Mouse (Mus musculus): Measurements from ENCODE around the gene Samd10.

DNA sequence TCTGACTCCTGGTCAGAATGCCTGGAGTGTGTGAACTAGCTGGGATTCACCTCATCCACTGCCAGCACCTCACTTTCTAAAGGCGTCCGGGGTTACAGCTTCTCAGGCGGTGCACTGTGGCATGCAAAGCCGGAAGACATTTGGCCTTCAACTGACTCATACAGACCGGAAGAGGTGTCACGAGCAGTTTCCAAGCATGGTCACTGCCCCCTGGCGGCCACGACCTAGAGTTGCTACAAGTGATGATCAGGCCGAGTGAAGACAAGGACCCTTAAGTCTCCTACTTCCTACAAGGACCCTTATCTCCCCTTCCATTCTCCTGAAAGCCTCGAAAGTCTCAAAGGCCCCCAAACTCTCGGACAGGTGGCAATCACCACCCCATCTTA is 18.0 kb downstream of the Samd10 start:
- TF ChIP-seq CTCF (conservative IDR thresholded peaks at IDR 0.05; ENCODE audit: insufficient read depth, insufficient read length, low read depth, low read length) (peak; percentile 90), POLR2A (IDR thresholded peaks at IDR 0.05; ENCODE audit: low read depth, low read length) (peak; percentile 3)
